Mouse (Mus musculus) CD4-positive naive resting alpha-beta T cell, adult 57 days (primary cell): Measurements from ENCODE around the gene Grxcr1. TPM values are rescaled to one million over a fixed set of nuclear protein-coding genes. Genes with fewer than 3 reads are reported as not detected.

ENCODE experiments used
- total RNA-seq: library from RNA; stranded (reverse); gene quantifications from one replicate; pipeline ENCODE4 v1.2.4, GENCODE M21; 2023

The Grxcr1 gene
- not detected for total RNA-seq

GRCm38 (mm10) chr5:68031744-68032143 lies at the start of gene Grxcr1:
TSS of gene Grxcr1 (plus strand) at chr5:68031835.

Other genes starting within 250 kb of the Grxcr1 start
- gene Atp8a1, start 184.4 kb upstream of the Grxcr1 start, total RNA-seq, result 86.0 TPM
- not detected for gene Gm5108, start 90.2 kb upstream of the Grxcr1 start, total RNA-seq
- not detected for gene Gm21905, start 85.4 kb upstream of the Grxcr1 start, total RNA-seq